Mouse (Mus musculus) heart, embryonic 15.5 days (tissue): Measurements from ENCODE around the gene Hoxb4. TPM values are rescaled to one million over a fixed set of nuclear protein-coding genes. Genes with fewer than 3 reads are reported as not detected.
A peak's percentile ranks its signal among the peaks of the same experiment; 100 is the strongest.

Source experiments
- ATAC-seq: fragments of 200-750 bp; cut with Nextera tagmentation; replicated peaks from 2 replicates; pipeline ENCODE4 v1.8.0; 2017; ENCODE audit warnings: low read depth, moderate TSS enrichment; ENCODE audit not compliant: insufficient number of reproducible peaks, insufficient read depth, low FRiP score
- H3K27ac ChIP-seq: fragments of 300-500 bp; sonication (generic); 2 replicates; pipeline ENCODE4 v1.5.1; 2015; ENCODE audit warnings: mild to moderate bottlenecking, inconsistent platforms
- H3K27me3 ChIP-seq: fragments of 300-500 bp; sonication (generic); 2 replicates; pipeline ENCODE4 v1.6.1; 2015; ENCODE audit warnings: inconsistent platforms
- H3K36me3 ChIP-seq: fragments of 300-500 bp; sonication (generic); 2 replicates; pipeline ENCODE4 v1.6.1; 2015; ENCODE audit warnings: mild to moderate bottlenecking, inconsistent platforms
- H3K4me1 ChIP-seq: fragments of 300-500 bp; sonication (generic); replicated peaks from 2 replicates; pipeline ENCODE4 v1.6.1; 2015; ENCODE audit warnings: inconsistent platforms
- H3K4me2 ChIP-seq: fragments of 300-500 bp; sonication (generic); 2 replicates; pipeline ENCODE4 v1.6.1; 2015; ENCODE audit warnings: inconsistent platforms, mild to moderate bottlenecking, moderate library complexity
- H3K4me3 ChIP-seq: fragments of 300-500 bp; sonication (generic); 2 replicates; pipeline ENCODE4 v1.5.1; 2015; ENCODE audit warnings: mild to moderate bottlenecking, inconsistent platforms
- H3K9ac ChIP-seq: fragments of 300-500 bp; sonication (generic); 2 replicates; pipeline ENCODE4 v1.6.1; 2015; ENCODE audit warnings: mild to moderate bottlenecking, inconsistent platforms
- H3K9me3 ChIP-seq: fragments of 300-500 bp; sonication (generic); replicated peaks from 2 replicates; pipeline ENCODE4 v1.6.1; 2016; ENCODE audit warnings: inconsistent platforms
- WGBS: fragments of 180-500 bp; shearing (Covaris S2); methylation state at CpG from one replicate; pipeline ENCODE4 v1.1.7; 2015; ENCODE audit warnings: mixed read lengths; 5-methylcytosine and 5-hydroxymethylcytosine counted together
- polyA plus RNA-seq: library from polyadenylated mRNA; unstranded; fragments of >200 nt; fragmentation: Nextera tagmentation; extraction: Ambion mirVana; gene quantifications from 2 replicates; pipeline ENCODE4 v1.2.1, GENCODE M21; 2015

Gene Hoxb4
- polyA plus RNA-seq: 0.31 and 0.70 TPM in 2 replicates

DNA sequence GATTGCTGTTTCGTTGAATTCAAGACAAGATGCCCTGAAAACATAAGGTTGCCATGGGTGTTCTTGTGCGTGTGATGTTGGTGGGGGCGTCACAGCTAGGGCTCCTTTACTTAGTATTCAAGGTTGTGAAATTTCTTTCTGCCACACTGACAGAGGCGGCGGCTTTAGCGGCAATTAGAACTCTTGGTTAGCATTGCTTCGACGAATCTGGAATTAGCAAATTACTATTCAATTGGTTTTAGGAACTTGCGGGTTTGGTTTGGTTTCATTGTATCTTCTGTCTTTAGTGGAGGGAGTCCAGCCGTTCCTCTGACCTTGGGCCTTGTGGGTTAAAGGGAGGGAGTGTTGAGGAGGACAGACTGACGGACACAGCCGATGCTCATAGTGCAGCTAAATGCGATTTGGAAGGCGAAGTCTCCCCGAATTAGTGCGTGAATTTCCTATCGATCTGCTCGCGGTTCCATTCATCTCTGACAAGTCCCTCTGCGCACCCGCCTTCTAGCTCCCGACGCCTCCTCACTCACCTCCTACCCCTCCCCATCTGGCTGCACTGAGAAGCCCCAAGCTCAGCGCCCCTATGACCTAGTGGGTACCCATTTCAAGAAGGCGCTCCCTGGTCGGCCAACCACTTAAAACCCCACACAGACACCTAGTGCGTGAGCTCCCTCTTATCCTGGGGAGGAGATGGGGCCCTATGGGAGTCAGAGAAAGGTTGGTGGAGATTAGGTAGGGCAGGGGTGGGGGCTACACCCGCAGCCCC, at the start of gene Hoxb4:
Gene Hoxb4, plus strand, starts transcription at position 660 of the 760 bp plus-strand sequence.
- no peak for ATAC-seq
- 6% methylated on average over 28 of the region's 28 CpGs for WGBS
- H3K27me3 ChIP-seq: peaks cover 100% of the 10 kb centered on the region

GRCm38 (mm10) chr11:96269869-96270268, 48.2 kb upstream of the Hoxb4 start:
- 2% methylated on average over 19 of the region's 19 CpGs for WGBS
- H3K9ac ChIP-seq: no peak overlapping the region
- no peak overlapping the region for H3K4me3 ChIP-seq
- no peak overlapping the region for H3K27ac ChIP-seq
- peaks cover 22% of the 10 kb centered on the region for H3K4me1 ChIP-seq
- no peaks in the 10 kb centered on the region for H3K36me3 ChIP-seq
- no peak overlapping the region for H3K4me2 ChIP-seq
- H3K27me3 ChIP-seq: peaks cover 99% of the 10 kb centered on the region
- ATAC-seq: no peak
- H3K9me3 ChIP-seq: no peaks in the 10 kb centered on the region

More for the DNA sequence above, at the start of gene Hoxb4:
- Histone ChIP-seq H3K4me1 (peaks cover 13% of the 10 kb centered on the region), H3K4me3 (peak within 1 kb of the TSS; percentile 49), H3K9ac (peak within 1 kb of the TSS; percentile 49), H3K36me3 (no peaks in the 10 kb centered on the region), H3K4me2 (peak within 1 kb of the TSS; percentile 61), H3K27ac (peak within 1 kb of the TSS; percentile 80), H3K9me3 (no peaks in the 10 kb centered on the region)

- Histone ChIP-seq H3K4me3 (peak within 1 kb of the TSS; percentile 37), H3K36me3 (no peaks in the 10 kb centered on the region), H3K27me3 (peaks cover 99% of the 10 kb centered on the region), H3K9ac (no peak within 1 kb of the TSS), H3K27ac (no peak within 1 kb of the TSS), H3K4me2 (peak within 1 kb of the TSS; percentile 49), H3K9me3 (no peaks in the 10 kb centered on the region), H3K4me1 (peaks cover 22% of the 10 kb centered on the region)
- 1% methylated on average over 37 of the region's 40 CpGs for WGBS
- no peak for ATAC-seq
These were observed 47.0 kb upstream of the Hoxb4 start, which contains the start of gene Hoxb9 for GRCm38 (mm10) chr11:96270996-96271540. Gene Hoxb9, plus strand, starts transcription at chr11:96271457.

DNA sequence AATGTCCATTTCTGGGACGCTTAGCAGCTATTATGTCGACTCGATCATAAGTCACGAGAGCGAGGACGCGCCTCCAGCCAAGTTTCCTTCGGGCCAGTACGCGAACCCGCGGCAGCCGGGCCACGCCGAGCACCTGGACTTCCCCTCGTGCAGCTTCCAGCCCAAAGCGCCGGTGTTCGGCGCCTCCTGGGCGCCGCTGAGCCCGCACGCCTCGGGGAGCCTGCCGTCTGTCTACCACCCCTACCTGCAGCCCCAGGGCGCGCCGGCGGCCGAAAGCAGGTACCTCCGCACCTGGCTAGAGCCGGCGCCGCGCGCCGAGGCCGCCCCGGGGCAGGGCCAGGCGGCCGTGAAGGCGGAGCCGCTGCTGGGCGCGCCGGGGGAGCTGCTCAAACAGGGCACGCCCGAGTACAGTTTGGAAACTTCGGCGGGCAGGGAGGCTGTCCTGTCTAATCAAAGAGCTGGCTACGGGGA, 46.5 kb upstream of the Hoxb4 start:
- peak overlapping the region; percentile 49 for H3K4me2 ChIP-seq
- peaks cover 99% of the 10 kb centered on the region for H3K27me3 ChIP-seq
- no peak overlapping the region for H3K27ac ChIP-seq
- no peak for ATAC-seq
- H3K4me3 ChIP-seq: peak overlapping the region; percentile 37
- H3K9ac ChIP-seq: no peak overlapping the region
- WGBS: under 1% methylated on average over 52 of the region's 52 CpGs
- H3K9me3 ChIP-seq: no peaks in the 10 kb centered on the region
- no peaks in the 10 kb centered on the region for H3K36me3 ChIP-seq
- peaks cover 22% of the 10 kb centered on the region for H3K4me1 ChIP-seq

- peak overlapping the region; percentile 37 for H3K4me3 ChIP-seq
- H3K4me1 ChIP-seq: peaks cover 22% of the 10 kb centered on the region
- no peak overlapping the region for H3K27ac ChIP-seq
- H3K9me3 ChIP-seq: no peaks in the 10 kb centered on the region
- H3K27me3 ChIP-seq: peaks cover 99% of the 10 kb centered on the region
- no peak overlapping the region for H3K9ac ChIP-seq
- peak overlapping the region; percentile 49 for H3K4me2 ChIP-seq
- WGBS: under 1% methylated on average over 53 of the region's 58 CpGs
- ATAC-seq: no peak; the same call in 1 of the 2 replicates
- no peaks in the 10 kb centered on the region for H3K36me3 ChIP-seq
These were observed 45.8 kb upstream of the Hoxb4 start for GRCm38 (mm10) chr11:96272024-96272921.

DNA sequence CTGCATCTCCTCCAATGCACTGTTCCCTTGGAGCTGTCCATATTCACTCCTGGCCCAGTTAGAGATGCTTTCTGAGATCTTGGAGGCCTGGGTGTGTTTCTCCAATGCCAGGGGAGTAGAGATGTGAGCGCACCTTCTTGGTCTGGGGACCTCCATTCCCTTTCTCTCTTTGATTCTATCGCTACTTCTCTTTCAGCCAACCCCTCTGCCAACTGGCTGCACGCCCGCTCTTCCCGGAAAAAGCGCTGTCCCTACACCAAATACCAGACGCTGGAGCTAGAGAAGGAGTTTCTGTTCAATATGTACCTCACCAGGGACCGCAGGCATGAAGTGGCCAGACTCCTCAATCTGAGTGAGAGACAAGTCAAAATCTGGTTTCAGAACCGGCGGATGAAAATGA, 43.6 kb upstream of the Hoxb4 start:
- Histone ChIP-seq H3K27me3 (peaks cover 100% of the 10 kb centered on the region), H3K9ac (no peak overlapping the region), H3K4me1 (peaks cover 22% of the 10 kb centered on the region), H3K27ac (no peak overlapping the region), H3K4me2 (no peak overlapping the region), H3K9me3 (no peaks in the 10 kb centered on the region), H3K36me3 (no peaks in the 10 kb centered on the region), H3K4me3 (no peak overlapping the region)
- 7% methylated on average over 10 of the region's 10 CpGs for WGBS
- no peak for ATAC-seq

- no peaks in the 10 kb centered on the region for H3K9me3 ChIP-seq
These were observed 42.2 kb upstream of the Hoxb4 start for GRCm38 (mm10) chr11:96275896-96276295.

DNA sequence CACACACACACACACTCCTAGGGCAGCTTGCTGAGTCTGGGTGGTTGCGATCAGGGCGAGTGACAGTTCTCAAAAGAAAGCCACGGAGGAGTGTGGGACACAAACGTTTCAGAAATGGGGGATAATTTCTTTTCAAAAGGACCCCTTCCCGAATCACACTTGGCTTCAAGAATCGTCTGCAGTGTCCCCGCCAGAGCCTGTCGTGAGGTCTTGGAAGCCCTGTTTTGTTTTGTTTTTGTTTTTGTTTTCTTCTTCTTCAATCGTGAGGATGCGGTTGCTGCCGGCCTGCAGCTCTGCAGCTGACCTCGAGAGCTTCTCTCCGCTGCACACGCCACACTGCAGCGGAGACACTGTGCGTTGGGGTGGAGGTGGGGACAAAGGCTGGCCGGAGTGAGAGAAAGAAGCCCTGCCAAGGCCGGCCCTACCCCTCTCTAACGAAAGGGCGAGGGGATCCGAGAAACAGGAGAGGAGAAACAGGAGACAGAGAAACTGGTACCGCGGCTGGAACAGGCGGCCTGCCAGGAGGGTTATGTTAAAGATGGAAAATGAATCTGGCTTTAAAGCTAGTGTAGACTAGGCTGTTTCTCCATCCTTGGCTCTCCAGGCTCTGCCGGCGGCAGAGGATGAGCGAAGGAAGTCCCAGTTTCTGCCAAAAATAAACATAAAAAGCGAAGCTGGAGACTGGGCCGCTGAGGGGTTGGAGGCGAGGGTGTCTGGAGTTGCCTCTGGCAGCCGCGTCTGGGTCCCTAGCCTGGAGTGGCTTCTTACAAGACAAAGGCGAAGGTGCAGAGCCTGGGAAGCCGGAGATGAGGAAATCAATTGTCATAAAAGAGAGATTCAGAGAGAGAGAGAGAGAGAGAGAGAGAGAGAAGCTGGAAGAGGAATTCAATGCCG, 40.7 kb upstream of the Hoxb4 start:
- peaks cover 99% of the 10 kb centered on the region for H3K27me3 ChIP-seq
- no peak for ATAC-seq
- no peak overlapping the region for H3K27ac ChIP-seq
- H3K4me3 ChIP-seq: no peak overlapping the region
- no peak overlapping the region for H3K9ac ChIP-seq
- no peaks in the 10 kb centered on the region for H3K36me3 ChIP-seq
- peaks cover 2% of the 10 kb centered on the region for H3K4me1 ChIP-seq
- H3K9me3 ChIP-seq: no peaks in the 10 kb centered on the region
- WGBS: 2% methylated on average over 35 of the region's 35 CpGs
- H3K4me2 ChIP-seq: no peak overlapping the region

More at GRCm38 (mm10) chr11:96275896-96276295, 42.2 kb upstream of the Hoxb4 start:
- Histone ChIP-seq H3K36me3 (no peaks in the 10 kb centered on the region), H3K27ac (no peak overlapping the region), H3K27me3 (peaks cover 99% of the 10 kb centered on the region), H3K4me1 (peaks cover 17% of the 10 kb centered on the region), H3K9ac (no peak overlapping the region), H3K4me2 (no peak overlapping the region), H3K4me3 (no peak overlapping the region)
- 14% methylated on average over 4 of the region's 4 CpGs for WGBS
- ATAC-seq: no peak

GRCm38 (mm10) chr11:96278324-96278723, 39.7 kb upstream of the Hoxb4 start:
- Histone ChIP-seq H3K4me3 (no peak overlapping the region), H3K9me3 (no peaks in the 10 kb centered on the region), H3K4me1 (peaks cover 6% of the 10 kb centered on the region), H3K27ac (no peak overlapping the region), H3K27me3 (peaks cover 99% of the 10 kb centered on the region), H3K36me3 (no peaks in the 10 kb centered on the region), H3K4me2 (no peak overlapping the region), H3K9ac (no peak overlapping the region)
- WGBS: 17% methylated on average over 14 of the region's 14 CpGs
- ATAC-seq: no peak

DNA sequence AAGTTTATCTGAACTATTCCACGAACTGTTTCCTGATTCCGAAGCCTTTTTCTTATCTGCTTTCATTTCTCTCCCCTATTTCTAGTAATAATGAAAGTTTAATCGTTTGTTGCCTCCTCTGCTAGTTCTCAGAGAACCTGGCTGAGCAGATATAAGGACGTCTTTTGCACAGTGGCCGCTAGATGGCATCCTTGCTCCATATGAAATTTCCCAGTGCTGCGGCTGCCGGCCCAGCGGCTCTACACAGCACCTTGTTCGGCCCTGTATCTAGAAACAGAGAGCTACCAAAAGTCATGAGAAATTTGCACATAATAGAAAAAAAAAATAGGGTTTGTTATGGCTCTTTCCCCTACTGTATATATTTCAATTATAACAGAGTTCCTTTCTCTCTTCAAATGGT, 39.3 kb upstream of the Hoxb4 start:
- Histone ChIP-seq H3K9ac (no peak overlapping the region), H3K27me3 (peaks cover 99% of the 10 kb centered on the region), H3K4me3 (no peak overlapping the region), H3K9me3 (no peaks in the 10 kb centered on the region), H3K4me2 (no peak overlapping the region), H3K36me3 (no peaks in the 10 kb centered on the region), H3K4me1 (peaks cover 8% of the 10 kb centered on the region), H3K27ac (no peak overlapping the region)
- peak; percentile 62; the same call in 1 of the 2 replicates for ATAC-seq
- WGBS: under 1% methylated on average over 9 of the region's 9 CpGs
